Mouse (Mus musculus) liver, adult 2 months (tissue): ENCODE results near the gene Ppox.

Experiments used
- CTCF ChIP-seq: fragments of 200-500 bp; IDR thresholded peaks from 2 replicates; pipeline ENCODE4 v1.5.1; 2011; ENCODE audit warnings: low read depth, low read length, control low read depth
- POLR2A ChIP-seq: fragments of 200-500 bp; IDR thresholded peaks from 2 replicates; pipeline ENCODE4 v1.6.1; 2011; ENCODE audit warnings: low read length, control low read depth; ENCODE audit not compliant: insufficient read depth; ENCODE audit errors: extremely low read depth

GRCm38 (mm10) chr1:171271196-171271595, 9.8 kb downstream of the Ppox start:
- TF ChIP-seq CTCF (no peak), POLR2A (no peak)
